Mouse (Mus musculus) olfactory bulb, adult 2 months (tissue): ENCODE data around the gene Spata3.

ENCODE experiments used
- CTCF ChIP-seq: fragments of 200-500 bp; IDR thresholded peaks from 2 replicates; pipeline ENCODE4 v1.5.1; 2012; ENCODE audit warnings: low read depth, mild to moderate bottlenecking, low read length, moderate library complexity; ENCODE audit not compliant: insufficient read depth
- POLR2A ChIP-seq: fragments of 200-500 bp; IDR thresholded peaks from 2 replicates; pipeline ENCODE4 v1.6.1; 2012; ENCODE audit warnings: mild to moderate bottlenecking, low read depth, low read length, moderate library complexity; ENCODE audit not compliant: insufficient read depth

GRCm38 (mm10) chr1:86032273-86032987, 15.8 kb downstream of the Spata3 start:
- no peak for TF ChIP-seq CTCF
- no peak for TF ChIP-seq POLR2A
